Mouse (Mus musculus): ENCODE measurements around the gene Stra8. TPM values are rescaled to one million over a fixed set of nuclear protein-coding genes. Genes with fewer than 3 reads are reported as not detected.

Stra8 gene
- polyA plus RNA-seq (2012; ENCODE audit: insufficient read depth, insufficient read length, missing spikeins) = not detected in 2 replicates

DNA sequence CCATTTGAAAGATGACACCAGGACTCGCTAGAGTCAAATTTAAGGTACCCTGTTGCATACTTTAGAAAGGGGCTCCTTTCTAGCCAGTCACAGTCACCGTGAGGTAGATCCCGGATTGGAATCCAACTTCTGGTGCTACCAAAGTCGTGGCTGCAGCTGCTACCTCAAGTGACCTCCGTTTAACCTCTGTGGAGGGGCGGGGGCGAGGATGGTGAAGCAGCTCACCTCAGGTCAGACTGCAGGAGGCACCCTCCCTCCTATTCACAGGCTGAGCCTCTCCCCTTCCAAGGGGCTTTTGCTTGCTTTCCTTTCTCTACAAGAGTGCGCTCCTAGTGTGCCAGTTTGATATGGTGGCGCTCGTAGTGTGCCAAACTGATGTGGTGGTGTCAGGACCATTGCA, at the start of gene Stra8:
TSS of gene Stra8 (plus strand) at position 208 of the 400 bp plus-strand sequence.
- no peak for TF ChIP-seq POLR2A (IDR thresholded peaks at IDR 0.05; ENCODE audit: borderline replicate concordance, low read depth, low read length)
- no peak for TF ChIP-seq CTCF (IDR thresholded peaks at IDR 0.05; ENCODE audit: low read depth, low read length)
- Histone ChIP-seq H3K27ac (ENCODE audit: insufficient read depth, low read depth, low read length) (no peak within 1 kb of the TSS), H3K4me3 (ENCODE audit: insufficient read depth, low read length) (no peak within 1 kb of the TSS), H3K4me1 (ENCODE audit: control insufficient read depth, insufficient read depth, low read length) (no peaks in the 10 kb centered on the region)

DNA sequence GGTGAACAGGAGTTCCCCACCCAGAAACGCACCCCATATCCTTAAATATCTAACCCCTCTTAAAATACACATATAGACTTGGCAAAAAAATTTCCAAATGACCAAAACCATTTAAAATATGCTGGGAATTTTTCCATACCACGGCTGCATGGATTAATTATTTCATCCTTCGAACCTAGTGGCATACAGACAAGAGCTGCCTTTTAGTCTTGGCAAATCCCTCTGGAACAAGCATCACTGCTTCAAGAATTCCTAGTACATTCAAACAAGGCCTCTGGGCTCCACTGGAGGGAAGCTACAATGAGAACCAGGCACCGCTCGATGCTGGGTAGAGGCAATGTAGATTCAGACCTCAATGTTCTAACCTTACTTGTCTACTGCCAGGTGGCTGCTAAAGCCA, 49.2 kb upstream of the Stra8 start:
- Histone ChIP-seq H3K4me1 (ENCODE audit: control insufficient read depth, insufficient read depth, low read length) (peaks cover 81% of the 10 kb centered on the region), H3K4me3 (ENCODE audit: insufficient read depth, low read length) (no peak overlapping the region), H3K27ac (ENCODE audit: insufficient read depth, low read depth, low read length) (peak overlapping the region; percentile 93)
- no peak for TF ChIP-seq POLR2A (IDR thresholded peaks at IDR 0.05; ENCODE audit: borderline replicate concordance, low read depth, low read length)
- TF ChIP-seq CTCF (IDR thresholded peaks at IDR 0.05; ENCODE audit: low read depth, low read length) = no peak

DNA sequence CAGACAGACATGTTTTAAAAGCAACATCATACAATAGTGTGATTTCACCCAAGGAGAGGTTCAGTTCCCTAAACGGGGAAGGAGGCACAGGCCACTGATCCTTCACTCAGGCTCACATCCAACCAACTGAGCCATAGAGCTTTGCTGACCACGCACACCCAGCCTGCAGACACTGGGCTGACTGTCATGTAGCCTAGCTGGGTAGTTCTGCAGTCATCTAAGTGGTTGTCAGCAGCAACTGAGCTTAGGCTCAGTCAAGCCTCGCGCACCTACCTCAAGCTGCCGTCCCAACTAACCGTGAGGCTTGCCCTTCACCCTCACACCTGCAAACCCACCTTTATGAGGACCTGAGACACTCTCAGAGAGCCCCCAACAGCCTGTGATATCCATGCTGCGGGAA, 48.0 kb upstream of the Stra8 start:
- TF ChIP-seq CTCF (IDR thresholded peaks at IDR 0.05; ENCODE audit: low read depth, low read length) (no peak), POLR2A (IDR thresholded peaks at IDR 0.05; ENCODE audit: borderline replicate concordance, low read depth, low read length) (no peak)
- Histone ChIP-seq H3K4me3 (ENCODE audit: insufficient read depth, low read length) (no peak overlapping the region), H3K4me1 (ENCODE audit: control insufficient read depth, insufficient read depth, low read length) (peaks cover 83% of the 10 kb centered on the region), H3K27ac (ENCODE audit: insufficient read depth, low read depth, low read length) (peak overlapping the region; percentile 52)

DNA sequence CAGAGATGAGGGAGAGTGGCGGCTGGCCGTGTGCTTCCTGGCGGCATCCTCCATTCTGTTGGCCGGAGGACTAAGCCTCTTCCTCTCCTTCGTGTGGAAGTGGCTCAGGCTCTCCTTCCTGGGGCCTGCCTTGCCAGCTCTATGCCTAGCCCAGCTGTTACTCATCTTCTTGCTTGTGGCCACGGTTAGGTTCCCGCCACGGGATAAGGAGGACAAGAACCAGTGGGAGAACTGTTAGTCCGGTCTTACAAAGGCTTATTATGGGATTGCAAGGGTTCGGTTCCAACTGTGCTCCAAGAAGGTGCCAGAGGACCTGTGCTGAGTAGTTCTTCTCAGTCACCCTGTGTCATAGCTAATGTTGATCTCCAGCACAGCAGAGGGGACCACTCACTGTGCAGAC, 47.1 kb upstream of the Stra8 start:
- H3K4me1 ChIP-seq (ENCODE audit: control insufficient read depth, insufficient read depth, low read length) = peaks cover 76% of the 10 kb centered on the region
- H3K4me3 ChIP-seq (ENCODE audit: insufficient read depth, low read length) = no peak overlapping the region
- TF ChIP-seq CTCF (IDR thresholded peaks at IDR 0.05; ENCODE audit: low read depth, low read length) (no peak), POLR2A (IDR thresholded peaks at IDR 0.05; ENCODE audit: borderline replicate concordance, low read depth, low read length) (no peak)
- no peak overlapping the region for H3K27ac ChIP-seq (ENCODE audit: insufficient read depth, low read depth, low read length)

DNA sequence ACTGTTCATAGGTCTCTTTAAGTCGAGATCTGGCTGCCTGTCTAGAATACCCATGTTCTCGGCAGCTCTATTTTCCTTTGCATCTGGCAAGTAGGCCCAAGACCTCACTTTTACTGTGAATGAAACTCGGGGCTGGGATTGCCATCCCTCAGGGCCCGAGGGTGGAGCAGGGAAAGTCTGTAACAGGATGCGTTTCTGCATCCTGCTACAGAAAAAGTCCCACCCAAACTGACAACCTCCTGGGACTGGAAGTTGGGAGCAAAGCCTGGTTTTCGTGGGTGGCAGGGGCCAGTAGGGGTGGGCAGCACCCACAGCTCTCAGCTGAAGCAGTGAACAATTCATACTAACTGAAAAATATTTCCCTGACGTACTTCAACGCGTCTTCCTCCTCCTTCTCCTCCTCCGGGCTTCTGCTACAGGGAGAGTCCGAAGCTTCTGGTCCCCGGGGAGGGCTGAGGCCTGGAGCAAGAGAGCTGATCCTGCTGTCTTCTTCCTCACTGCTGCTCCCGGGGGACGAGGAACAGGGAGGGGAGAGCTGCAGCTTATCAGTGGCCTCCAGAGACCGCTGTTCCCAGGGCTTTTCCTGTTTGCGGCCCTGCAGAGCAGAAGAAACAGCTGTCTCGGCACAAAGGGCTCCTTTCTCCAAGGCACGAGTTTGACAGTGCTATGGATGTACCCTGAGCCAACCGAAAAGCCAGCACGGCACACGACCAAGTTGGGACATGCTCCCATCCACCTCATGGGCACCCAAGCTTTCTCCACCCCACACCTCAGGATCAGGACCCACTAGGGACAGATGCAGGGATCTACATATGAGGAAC, 45.7 kb upstream of the Stra8 start:
- H3K4me3 ChIP-seq (ENCODE audit: insufficient read depth, low read length) = peak overlapping the region; percentile 44

DNA sequence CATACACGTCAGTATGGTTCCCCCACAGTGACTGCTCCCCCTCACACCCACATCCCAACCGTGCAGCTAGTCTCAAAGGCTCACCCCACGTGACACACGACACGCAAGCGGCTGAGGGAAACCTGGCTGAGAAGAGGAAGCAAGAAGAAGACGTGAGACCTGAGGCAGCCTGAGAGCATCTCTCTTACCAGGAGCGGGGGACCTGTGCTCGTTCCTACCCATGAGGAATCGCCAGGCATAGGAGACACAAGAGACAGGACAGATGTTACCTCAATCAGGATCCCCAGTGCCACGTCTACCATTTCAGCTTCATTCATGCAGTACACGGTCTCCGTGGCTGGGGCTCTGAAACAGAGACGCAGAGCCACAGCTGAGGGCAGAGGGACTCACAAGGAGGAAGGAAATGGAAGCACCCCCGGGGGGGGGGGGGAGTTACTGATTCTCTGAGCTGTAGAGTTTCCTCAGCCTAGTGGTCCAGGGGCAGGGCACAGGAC, 44.6 kb upstream of the Stra8 start:
- H3K27ac ChIP-seq (ENCODE audit: insufficient read depth, low read depth, low read length) = peak overlapping the region; percentile 65
- peak overlapping the region; percentile 44 for H3K4me3 ChIP-seq (ENCODE audit: insufficient read depth, low read length)
- peaks cover 55% of the 10 kb centered on the region for H3K4me1 ChIP-seq (ENCODE audit: control insufficient read depth, insufficient read depth, low read length)
- TF ChIP-seq POLR2A (IDR thresholded peaks at IDR 0.05; ENCODE audit: borderline replicate concordance, low read depth, low read length) (no peak), CTCF (IDR thresholded peaks at IDR 0.05; ENCODE audit: low read depth, low read length) (no peak)

More for the DNA sequence above, 45.7 kb upstream of the Stra8 start:
- no peak for TF ChIP-seq CTCF (IDR thresholded peaks at IDR 0.05; ENCODE audit: low read depth, low read length)
- Histone ChIP-seq H3K4me1 (ENCODE audit: control insufficient read depth, insufficient read depth, low read length) (peaks cover 62% of the 10 kb centered on the region), H3K27ac (ENCODE audit: insufficient read depth, low read depth, low read length) (peak overlapping the region; percentile 65)

DNA sequence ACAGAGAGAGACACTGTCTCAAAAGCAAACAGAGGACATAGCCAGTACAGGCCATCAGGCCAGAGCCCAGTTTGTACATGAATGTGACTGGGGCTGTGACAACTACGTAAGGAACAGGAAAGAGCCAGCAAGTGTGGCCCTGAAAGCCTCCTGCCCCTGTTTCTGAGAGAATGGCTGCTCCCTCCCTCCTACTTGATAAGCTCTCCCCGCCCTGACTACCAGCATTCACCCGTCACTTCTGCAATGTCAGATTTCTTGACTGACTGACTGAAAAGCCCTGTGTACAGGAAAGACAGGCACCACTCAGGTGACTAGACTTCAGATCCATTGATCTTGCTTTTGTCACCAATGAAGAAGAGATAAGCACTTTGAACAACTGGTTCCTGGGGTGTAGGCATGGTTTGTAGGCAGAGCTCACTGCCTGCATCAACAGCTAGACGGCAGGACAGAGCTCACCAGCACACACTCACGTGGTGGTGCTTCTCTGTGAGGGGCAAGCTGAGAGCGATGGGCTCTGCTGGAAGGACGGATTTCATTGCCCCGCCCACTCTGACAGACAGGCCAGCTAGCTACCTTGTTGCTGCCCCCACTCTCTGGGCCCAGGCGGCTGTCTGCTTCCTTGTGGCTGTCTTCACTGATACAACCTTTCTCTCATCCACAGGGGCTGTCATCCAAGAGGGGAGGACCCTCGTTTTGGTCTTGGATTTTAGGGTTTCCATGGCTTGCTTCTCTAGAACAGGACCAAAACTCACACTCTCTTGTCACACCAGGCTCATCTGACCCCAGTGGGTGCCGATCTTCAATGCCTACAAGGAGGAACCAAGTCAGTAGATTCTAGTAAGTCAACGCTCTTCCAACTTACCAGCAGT, 43.8 kb upstream of the Stra8 start:
- Histone ChIP-seq H3K27ac (ENCODE audit: insufficient read depth, low read depth, low read length) (peak overlapping the region; percentile 65), H3K4me1 (ENCODE audit: control insufficient read depth, insufficient read depth, low read length) (peaks cover 46% of the 10 kb centered on the region), H3K4me3 (ENCODE audit: insufficient read depth, low read length) (0 out of 2 replicates have a peak overlapping the region, but pooled peaks have one; percentile 44)
- TF ChIP-seq CTCF (IDR thresholded peaks at IDR 0.05; ENCODE audit: low read depth, low read length) (no peak), POLR2A (IDR thresholded peaks at IDR 0.05; ENCODE audit: borderline replicate concordance, low read depth, low read length) (no peak)

DNA sequence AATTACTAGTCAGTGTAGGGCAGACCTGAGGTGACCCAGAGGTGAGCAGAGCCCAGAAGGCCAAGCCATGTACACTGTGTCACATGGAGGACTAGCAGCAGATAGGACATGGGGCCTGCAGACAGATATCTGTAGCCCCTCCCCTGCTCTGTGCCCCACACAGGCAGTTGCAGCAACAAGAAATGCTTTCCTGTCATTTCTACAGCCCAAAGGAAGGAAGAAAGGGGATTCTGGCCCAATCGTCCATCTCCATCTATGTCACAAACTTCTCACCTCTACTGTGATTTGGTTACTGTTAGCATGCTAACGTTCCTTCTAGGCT, 43.2 kb upstream of the Stra8 start:
- peak overlapping the region; percentile 65 for H3K27ac ChIP-seq (ENCODE audit: insufficient read depth, low read depth, low read length)

DNA sequence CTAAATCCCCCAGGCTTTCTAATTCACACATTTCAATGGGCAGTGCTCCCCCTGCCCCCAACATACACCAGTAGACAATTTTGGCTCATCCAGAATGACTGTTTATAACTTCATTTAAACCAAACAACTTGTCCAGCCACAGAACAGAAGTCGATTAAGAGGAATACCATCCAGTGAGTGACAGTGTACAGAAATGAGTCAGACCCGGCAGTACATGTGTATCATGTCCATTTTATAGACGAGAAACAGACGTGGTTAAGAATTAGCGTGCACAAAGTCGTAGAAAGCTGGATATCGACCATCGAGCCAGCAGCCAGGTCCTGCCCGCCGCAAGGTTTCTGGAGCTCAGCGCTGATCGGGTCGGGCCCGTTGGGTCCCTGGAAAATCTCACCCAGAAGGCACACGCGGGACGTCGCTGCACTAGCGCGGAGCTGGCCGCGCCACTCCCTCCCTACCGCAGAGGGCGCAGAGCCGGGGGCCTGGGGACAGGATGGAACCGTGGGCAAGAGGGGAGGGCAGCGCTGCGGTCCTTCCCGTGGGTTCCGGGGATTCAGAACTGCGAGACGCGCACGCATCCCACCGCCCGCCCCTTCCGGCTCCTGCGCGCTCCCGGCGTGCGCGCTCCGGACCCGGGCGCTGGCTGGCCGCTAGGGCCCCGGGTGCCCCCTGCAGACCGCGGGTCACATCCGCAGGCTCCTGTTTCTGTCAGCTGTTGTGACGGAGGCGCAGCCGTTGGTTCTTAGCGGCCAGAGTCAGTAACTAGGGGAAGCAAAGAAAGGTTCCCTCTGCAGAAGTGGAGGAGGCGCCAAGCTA, 42.2 kb upstream of the Stra8 start, which contains the start of gene Cyren:
TSS of gene Cyren (minus strand) at position 552 of the 813 bp plus-strand sequence.
- H3K4me3 ChIP-seq (ENCODE audit: insufficient read depth, low read length) = peak within 1 kb of the TSS; percentile 63
- peaks cover 37% of the 10 kb centered on the region for H3K4me1 ChIP-seq (ENCODE audit: control insufficient read depth, insufficient read depth, low read length)
- TF ChIP-seq POLR2A (IDR thresholded peaks at IDR 0.05; ENCODE audit: borderline replicate concordance, low read depth, low read length) (peak; percentile 21; the same call in 1 of the 2 replicates), CTCF (IDR thresholded peaks at IDR 0.05; ENCODE audit: low read depth, low read length) (no peak)
- peak within 1 kb of the TSS; percentile 65 for H3K27ac ChIP-seq (ENCODE audit: insufficient read depth, low read depth, low read length)

More for the DNA sequence above, 43.2 kb upstream of the Stra8 start:
- TF ChIP-seq CTCF (IDR thresholded peaks at IDR 0.05; ENCODE audit: low read depth, low read length) = no peak
- Histone ChIP-seq H3K4me3 (ENCODE audit: insufficient read depth, low read length) (peak overlapping the region; percentile 63), H3K4me1 (ENCODE audit: control insufficient read depth, insufficient read depth, low read length) (peaks cover 45% of the 10 kb centered on the region)

Measured in bone marrow macrophage, adult 2 months (primary cell).